ENCODE assay signal across 22 mouse cellular contexts in genomic region chr4:135095693-135096092, GRCm38 (mm10). TPM values are rescaled to one million over a fixed set of nuclear protein-coding genes. Genes with fewer than 3 reads are reported as not detected.
DNase-seq lines count a peak whose midpoint lies in the region; ATAC-seq lines count a peak whose summit lies in the region.
"Had no signal": no experiment of that assay in that cellular context is flagged by ENCODE, and none has a peak within 500 bp of the region (broad histone marks: within the 10 kb centered on the region; RNA-seq: fewer than 3 reads in every experiment).

No protein-coding gene starts in this region.

- H3K9ac ChIP-seq in forebrain, embryonic 16.5 days (replicated peaks; ENCODE audit: low read depth, low read length) = no peak overlapping the region
- H3K9ac ChIP-seq: forebrain, embryonic 15.5 days; hindbrain, embryonic 12.5 days had no signal

- no peaks in the 10 kb centered on the region for H3K9me3 ChIP-seq in forebrain, embryonic 16.5 days (ENCODE audit: control insufficient read depth, low read length)
- H3K9me3 ChIP-seq: forebrain, embryonic 10.5 days; forebrain, embryonic 15.5 days; heart, embryonic 10.5 days; hindbrain, embryonic 12.5 days had no signal

- DNase-seq in 3134 (ENCODE audit: extremely low read depth, insufficient read length, low spot score) = peak; percentile 86
- DNase-seq in 3T3-L1 (ENCODE audit: low read depth, low spot score) = peak; percentile 90
- peak; percentile 90 for DNase-seq in NIH3T3 (ENCODE audit: low read depth)
- peak; percentile 85 for DNase-seq in fibroblast of lung, adult 2 months (ENCODE audit: low read depth)
- DNase-seq in adrenal gland, adult 2 months = no peak
- DNase-seq in left cerebral cortex, adult 11 months (ENCODE audit: low spot score) = no peak
- DNase-seq: adrenal gland, adult 8-10 months; adrenal gland, postnatal 36 days; cerebellum, adult 2 months; cerebellum, postnatal 10 days; gastrocnemius, postnatal 10 days; heart, adult 18-20 months; heart, postnatal 10 days; heart, postnatal 4 days; kidney, adult 11 months had no signal

- no peaks in the 10 kb centered on the region for H3K36me3 ChIP-seq in forebrain, embryonic 16.5 days (ENCODE audit: control insufficient read depth, insufficient read depth)
- H3K36me3 ChIP-seq: forebrain, embryonic 10.5 days; forebrain, embryonic 15.5 days; heart, embryonic 10.5 days; hindbrain, embryonic 12.5 days had no signal

- no peak overlapping the region for H3K27ac ChIP-seq in forebrain, embryonic 16.5 days (ENCODE audit: low read length)
- H3K27ac ChIP-seq: forebrain, embryonic 10.5 days; forebrain, embryonic 15.5 days; heart, embryonic 10.5 days; hindbrain, embryonic 12.5 days had no signal

- H3K4me2 ChIP-seq in forebrain, embryonic 16.5 days (ENCODE audit: low read length) = no peak overlapping the region
- H3K4me2 ChIP-seq: forebrain, embryonic 15.5 days; hindbrain, embryonic 12.5 days had no signal

- no peaks in the 10 kb centered on the region for H3K27me3 ChIP-seq in forebrain, embryonic 16.5 days (replicated peaks; ENCODE audit: control insufficient read depth, insufficient read depth, low read length)
- H3K27me3 ChIP-seq: forebrain, embryonic 15.5 days; hindbrain, embryonic 12.5 days had no signal

- H3K4me1 ChIP-seq in forebrain, embryonic 16.5 days (replicated peaks; ENCODE audit: control insufficient read depth, insufficient read depth, low read length) = no peaks in the 10 kb centered on the region
- H3K4me1 ChIP-seq: forebrain, embryonic 15.5 days; hindbrain, embryonic 12.5 days had no signal

- no peak for ATAC-seq in forebrain, embryonic 16.5 days
- ATAC-seq: forebrain, embryonic 15.5 days; hindbrain, embryonic 16.5 days had no signal

- WGBS in forebrain, embryonic 16.5 days = 88% methylated on average over 8 of the region's 8 CpGs

- H3K4me3 ChIP-seq in forebrain, embryonic 16.5 days (replicated peaks; ENCODE audit: low read length) = no peak overlapping the region
- H3K4me3 ChIP-seq: forebrain, embryonic 10.5 days; forebrain, embryonic 15.5 days; heart, embryonic 10.5 days; hindbrain, embryonic 12.5 days had no signal

RNA-seq across cellular contexts. Expression of gene Runx3, which starts 24.8 kb away (rescaled TPM):
- total RNA-seq in adrenal gland, adult 2 months (2021) = 1 to 10 TPM; 3.1 to 4.0 TPM
- 3.4 and 4.7 TPM in 2 replicates for polyA plus RNA-seq in adrenal gland, adult 2 months (2012; rRNA removed)
- polyA plus RNA-seq in forebrain, embryonic 16.5 days (2015; fragmentation: Nextera tagmentation; extraction: Ambion mirVana) = not detected in 2 replicates
- polyA plus RNA-seq: cerebellum, adult 2 months; forebrain, embryonic 15.5 days; frontal cortex, adult 2 months; hindbrain, embryonic 16.5 days had no signal

Comparison
In these comparisons a context has a peak if more than half of its experiments do, and no peak if none do; other contexts are left out.
1. DNase-seq: peak in 3134 (single experiment), 3T3-L1 (single experiment), NIH3T3 (single experiment) and fibroblast of lung, adult 2 months (single experiment); none in adrenal gland, adult 2 months (single experiment) and left cerebral cortex, adult 11 months (single experiment).